Mouse (Mus musculus) adrenal gland, adult 2 months (tissue): ENCODE measurements at regions not wholly inside any gene's neighbourhood (a gene's known extent, or its start where the extent isn't known, plus 50 kb on each side); places are given as distances from the start of the nearest gene placed in this dataset.
"Not testable (repeated sequence)": the region's sequence is repeated elsewhere in the genome, so short reads cannot be mapped to it uniquely, and the experiment has no call there.

Experiments used
- DNase-seq: peaks from one replicate; pipeline ENCODE4 v3.0.0; 2021

- no peak for DNase-seq
These were observed 74.2 kb upstream of the Magee2 start for GRCm38 (mm10) chrX:104931153-104931706.

GRCm38 (mm10) chrX:104951587-104951986 is 94.5 kb upstream of the Magee2 start:
- no peak for DNase-seq

GRCm38 (mm10) chrX:104952809-104953208 is 95.7 kb upstream of the Magee2 start:
- not testable (repeated sequence) for DNase-seq

GRCm38 (mm10) chrX:104953391-104953790 is 96.3 kb upstream of the Magee2 start:
- DNase-seq, result not testable (repeated sequence)

- DNase-seq, result no peak
These were observed 101.1 kb upstream of the Pbdc1 start for GRCm38 (mm10) chrX:104978432-104978831.

GRCm38 (mm10) chrX:105003260-105003659 is 76.3 kb upstream of the Pbdc1 start:
- no peak for DNase-seq

GRCm38 (mm10) chrX:105006445-105006844 is 73.1 kb upstream of the Pbdc1 start:
- peak; percentile 9 for DNase-seq
